Mouse (Mus musculus): ENCODE results near the gene Arl9.
"Not testable (repeated sequence)": the region's sequence is repeated elsewhere in the genome, so short reads cannot be mapped to it uniquely, and the experiment has no call there.

Gene Arl9

GRCm38 (mm10) chr5:77015544-77016482 lies 12.0 kb downstream of the Arl9 start, which contains the start of gene Thegl:
Gene Thegl (plus strand): TSS chr5:77016023.
- DNase-seq (ENCODE audit: low read depth, low spot score) = peak; percentile 89

- DNase-seq (ENCODE audit: low read depth, low spot score) = no peak
Measured at GRCm38 (mm10) chr5:77028034-77028433, 24.2 kb downstream of the Arl9 start.

- DNase-seq (ENCODE audit: low read depth, low spot score) = peak; percentile 66
Measured at GRCm38 (mm10) chr5:77029735-77030134, 25.9 kb downstream of the Arl9 start.

GRCm38 (mm10) chr5:77035101-77035500 lies 31.2 kb downstream of the Arl9 start:
- not testable (repeated sequence) for DNase-seq (ENCODE audit: low read depth, low spot score)

GRCm38 (mm10) chr5:77038451-77038850 lies 34.6 kb downstream of the Arl9 start:
- DNase-seq (ENCODE audit: low read depth, low spot score) = no peak

GRCm38 (mm10) chr5:77039391-77039790 lies 35.5 kb downstream of the Arl9 start:
- DNase-seq (ENCODE audit: low read depth, low spot score) = no peak

- DNase-seq (ENCODE audit: low read depth, low spot score) = no peak
Measured at GRCm38 (mm10) chr5:77044362-77044761, 40.5 kb downstream of the Arl9 start.

GRCm38 (mm10) chr5:77052616-77053015 lies 48.8 kb downstream of the Arl9 start:
- DNase-seq (ENCODE audit: low read depth, low spot score) = no peak

- DNase-seq (ENCODE audit: low read depth, low spot score) = no peak
Measured at GRCm38 (mm10) chr5:77056881-77057440, 53.1 kb downstream of the Arl9 start.

Measured in ES-CJ7 (cell line).